Mouse (Mus musculus) heart, postnatal 14 days (tissue): ENCODE results near the gene Rec8. TPM values are rescaled to one million over a fixed set of nuclear protein-coding genes. Genes with fewer than 3 reads are reported as not detected.

Source experiments
- DNase-seq, 2 experiments: peaks; one replicate each; pipeline ENCODE4 v3.0.0; 2021 to 2022
- intact Hi-C: fragments of 180-260 bp; cut with DNase I; formaldehyde crosslinking; loops from one replicate; pipeline ENCODE4 v1.15.1; 2025
- total RNA-seq, 2 experiments: library from RNA; stranded (reverse); gene quantifications; 2 replicates each; pipeline ENCODE4 v1.2.3; 2021

Gene Rec8
- total RNA-seq, 2 experiments from 2014 or later = 0.72 to 1.2 TPM

DNA sequence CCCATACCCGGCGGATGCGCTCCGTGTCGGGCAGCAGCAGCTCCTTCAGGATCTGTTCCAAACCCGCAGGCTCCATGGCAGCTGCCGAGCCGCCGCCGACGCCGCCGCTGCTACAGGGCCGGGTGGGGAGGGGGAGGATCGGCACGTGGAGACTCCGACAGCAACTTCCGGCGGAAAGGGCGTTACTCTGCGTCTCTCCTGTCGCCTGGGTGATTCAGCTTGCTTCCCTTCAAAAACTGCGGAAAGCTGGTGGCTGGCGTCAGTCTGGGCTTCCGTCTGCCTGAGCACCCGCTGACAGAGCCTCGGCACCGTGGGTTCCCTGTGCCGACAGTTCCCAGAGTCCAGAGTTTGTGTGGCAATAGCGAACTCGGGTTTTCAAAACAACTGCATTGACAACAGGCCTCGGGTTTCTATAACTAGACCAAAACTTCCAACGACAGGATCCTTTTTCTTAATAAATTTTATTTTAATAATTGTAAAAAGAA lies 17.7 kb downstream of the Rec8 start, which contains the start of gene Ipo4:
TSS of gene Ipo4 (minus strand) at position 435 of the 485 bp plus-strand sequence.
- intact Hi-C loops = no loop called here
- peak; percentile 85 to 91 for DNase-seq

DNA sequence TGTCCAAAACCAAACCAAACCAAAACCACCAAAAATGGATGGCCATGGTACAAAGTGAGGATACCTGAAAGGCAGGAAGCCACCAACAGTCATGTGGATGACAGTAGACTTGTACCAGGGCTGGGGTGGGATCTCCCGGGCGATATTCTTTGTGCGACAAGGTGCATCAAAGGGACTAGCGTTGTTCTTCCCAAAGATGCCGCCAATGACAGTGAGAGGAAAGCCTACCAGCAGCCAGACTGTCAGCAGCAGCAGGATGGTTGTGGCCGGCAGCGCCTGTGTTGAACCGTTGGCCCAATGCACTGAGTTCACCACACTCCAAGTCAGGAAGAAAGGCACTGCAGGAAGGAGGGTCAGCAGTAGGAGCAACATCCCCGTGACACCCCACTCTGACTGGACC lies 20.0 kb downstream of the Rec8 start, which contains the start of gene Gm49378:
TSS of gene Gm49378 (minus strand) at position 101 of the 400 bp plus-strand sequence.
- intact Hi-C loops = no loop called here
- DNase-seq = no peak

DNA sequence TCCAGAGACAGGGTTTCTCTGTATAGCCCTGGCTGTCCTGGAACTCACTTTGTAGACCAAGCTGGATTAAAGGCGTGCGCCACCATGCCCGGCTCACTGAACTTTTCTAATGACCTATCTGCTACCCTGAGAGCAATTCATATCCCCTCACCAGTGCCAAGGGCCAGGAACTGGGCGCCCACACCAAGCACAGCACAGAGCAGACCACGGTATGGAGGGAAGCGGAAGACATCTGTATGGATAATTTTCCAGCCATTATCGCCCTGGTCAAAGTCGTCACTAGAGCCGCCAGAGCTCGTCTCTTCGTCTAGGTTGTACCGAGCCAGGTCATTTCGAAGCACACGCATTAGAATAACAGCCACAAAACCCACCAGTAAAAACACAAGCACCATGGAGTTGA lies 23.0 kb downstream of the Rec8 start:
- DNase-seq = no peak
- intact Hi-C loops = no loop called here

DNA sequence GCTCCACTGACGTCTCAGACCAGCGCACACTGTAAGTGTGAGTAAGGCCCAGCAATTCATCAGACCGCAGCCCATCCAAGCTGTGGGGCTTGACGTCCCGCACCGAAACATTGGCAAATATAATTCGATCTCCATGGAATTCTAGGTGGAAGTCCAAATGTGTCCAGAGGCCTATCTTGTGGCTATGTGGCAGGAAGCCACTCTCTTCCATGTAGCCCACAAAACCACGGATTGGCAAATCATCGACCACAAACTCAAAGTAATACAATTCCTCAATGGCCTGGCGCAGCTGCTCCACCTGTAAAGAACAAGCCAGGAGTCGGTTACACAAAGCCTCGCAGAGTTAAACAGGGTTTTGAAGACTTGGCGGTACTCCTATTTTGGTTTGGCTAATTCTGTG lies 23.5 kb downstream of the Rec8 start:
- intact Hi-C loops = no loop called here
- no peak for DNase-seq

- intact Hi-C loops = no loop called here
These were observed 24.8 kb downstream of the Rec8 start for GRCm38 (mm10) chr14:55642679-55643059.

GRCm38 (mm10) chr14:55643060-55643907 lies 25.4 kb downstream of the Rec8 start, which contains the start of gene Tm9sf1:
Gene Tm9sf1, minus strand, starts transcription at chr14:55643806.
- peak; percentile 89 for DNase-seq
- intact Hi-C loops = no loop called here

More at GRCm38 (mm10) chr14:55642679-55643059, 24.8 kb downstream of the Rec8 start:
- DNase-seq = no peak

GRCm38 (mm10) chr14:55644261-55644888 lies 26.5 kb downstream of the Rec8 start:
- peak in 1 of 2 experiments; percentile 16 for DNase-seq
- intact Hi-C loops = loop anchor here (2.0 kb wide), 1 partner anchor 14 kb away; no protein-coding TSS in a partner anchor

- intact Hi-C loops = no loop called here
- DNase-seq = no peak
These were observed 32.0 kb downstream of the Rec8 start, which contains the start of gene Tssk4 for GRCm38 (mm10) chr14:55649884-55650283. Gene Tssk4, plus strand, starts transcription at chr14:55650184.

DNA sequence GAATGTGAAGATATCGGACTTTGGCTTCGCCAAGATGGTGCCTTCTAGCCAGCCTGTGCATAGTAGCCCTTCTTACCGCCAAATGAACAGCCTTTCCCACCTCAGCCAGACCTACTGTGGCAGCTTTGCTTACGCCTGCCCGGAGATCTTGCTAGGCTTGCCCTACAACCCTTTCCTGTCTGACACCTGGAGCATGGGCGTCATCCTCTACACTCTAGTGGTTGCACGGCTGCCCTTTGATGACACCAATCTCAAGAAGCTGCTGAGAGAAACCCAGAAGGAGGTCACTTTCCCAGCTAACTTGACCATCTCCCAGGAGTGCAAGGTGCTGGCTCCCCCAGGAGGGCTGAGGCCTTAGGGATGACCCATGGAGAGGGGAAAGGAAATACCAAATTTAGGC lies 33.7 kb downstream of the Rec8 start:
- intact Hi-C loops = no loop called here
- DNase-seq = no peak

DNA sequence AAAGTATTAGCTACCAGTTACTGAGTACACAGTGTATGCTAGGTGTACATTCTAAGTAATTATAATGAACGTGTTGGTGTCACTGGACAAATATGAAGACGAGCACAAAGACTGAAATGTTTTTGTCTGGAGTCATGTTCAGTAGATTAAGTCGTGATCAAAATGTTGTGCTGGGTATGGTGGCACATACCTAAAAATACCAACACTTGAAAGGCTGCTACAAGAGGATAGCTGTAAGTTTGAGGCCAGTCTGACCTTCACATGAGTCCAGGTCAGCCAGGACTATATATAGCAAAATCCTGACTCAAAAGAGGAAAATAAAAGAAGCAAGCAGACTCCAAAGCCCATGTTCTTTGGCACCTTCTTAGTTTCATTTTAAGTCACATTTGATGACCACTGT lies 39.1 kb downstream of the Rec8 start:
- no peak for DNase-seq
- intact Hi-C loops = no loop called here

DNA sequence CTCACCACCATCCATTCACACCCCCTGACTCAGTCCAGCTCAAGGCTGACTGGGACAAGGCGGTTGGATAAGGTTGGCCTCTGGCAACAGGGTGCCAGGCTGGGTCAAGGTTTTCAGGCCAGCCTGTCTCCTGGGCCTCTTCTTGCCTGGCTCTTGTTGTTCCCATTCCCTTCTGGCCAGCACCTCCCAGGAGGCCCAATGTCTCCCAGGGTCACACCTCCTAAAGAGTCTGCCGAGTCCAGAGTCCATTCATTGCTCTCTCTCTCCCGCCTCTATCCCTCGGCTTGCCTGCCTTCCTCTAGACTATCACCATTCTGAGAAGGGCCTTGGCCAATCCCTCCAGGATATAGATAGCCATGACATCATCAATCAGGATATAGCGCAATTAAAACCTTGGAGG lies 40.2 kb downstream of the Rec8 start:
- intact Hi-C loops = loop anchor here (2.0 kb wide), 1 partner anchor 13 kb away; no protein-coding TSS in a partner anchor
- no peak for DNase-seq

GRCm38 (mm10) chr14:55659960-55660573 lies 42.2 kb downstream of the Rec8 start, which contains the start of gene Mdp1:
Gene Mdp1, minus strand, starts transcription at chr14:55660508.
- DNase-seq = peak; percentile 80 to 83
- intact Hi-C loops = loop anchor here (2.0 kb wide), 1 partner anchor 15 kb away; no protein-coding TSS in a partner anchor

GRCm38 (mm10) chr14:55660636-55661035 lies 42.8 kb downstream of the Rec8 start:
- intact Hi-C loops = no loop called here
- no peak for DNase-seq

DNA sequence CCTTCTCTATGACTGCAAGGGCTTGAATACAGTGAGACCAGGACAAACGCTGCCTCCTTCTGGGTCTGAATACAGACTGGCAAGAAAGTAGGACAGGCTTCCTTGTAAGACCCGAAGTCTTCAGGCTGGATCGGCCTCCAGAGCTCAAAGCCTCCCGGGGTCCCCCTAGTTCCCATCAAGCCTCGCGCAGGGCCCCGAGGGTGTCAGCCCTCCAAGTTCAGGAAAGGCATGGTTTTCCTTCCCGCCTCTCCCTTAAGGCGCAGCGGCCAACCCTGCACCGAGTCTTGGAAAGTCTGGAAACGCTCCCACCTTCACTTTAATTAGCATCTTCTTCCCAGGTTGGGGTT lies 53.6 kb downstream of the Rec8 start:
- DNase-seq = no peak
- intact Hi-C loops = loop anchor here (5.0 kb wide), 1 partner anchor 39 kb away; no protein-coding TSS in a partner anchor

DNA sequence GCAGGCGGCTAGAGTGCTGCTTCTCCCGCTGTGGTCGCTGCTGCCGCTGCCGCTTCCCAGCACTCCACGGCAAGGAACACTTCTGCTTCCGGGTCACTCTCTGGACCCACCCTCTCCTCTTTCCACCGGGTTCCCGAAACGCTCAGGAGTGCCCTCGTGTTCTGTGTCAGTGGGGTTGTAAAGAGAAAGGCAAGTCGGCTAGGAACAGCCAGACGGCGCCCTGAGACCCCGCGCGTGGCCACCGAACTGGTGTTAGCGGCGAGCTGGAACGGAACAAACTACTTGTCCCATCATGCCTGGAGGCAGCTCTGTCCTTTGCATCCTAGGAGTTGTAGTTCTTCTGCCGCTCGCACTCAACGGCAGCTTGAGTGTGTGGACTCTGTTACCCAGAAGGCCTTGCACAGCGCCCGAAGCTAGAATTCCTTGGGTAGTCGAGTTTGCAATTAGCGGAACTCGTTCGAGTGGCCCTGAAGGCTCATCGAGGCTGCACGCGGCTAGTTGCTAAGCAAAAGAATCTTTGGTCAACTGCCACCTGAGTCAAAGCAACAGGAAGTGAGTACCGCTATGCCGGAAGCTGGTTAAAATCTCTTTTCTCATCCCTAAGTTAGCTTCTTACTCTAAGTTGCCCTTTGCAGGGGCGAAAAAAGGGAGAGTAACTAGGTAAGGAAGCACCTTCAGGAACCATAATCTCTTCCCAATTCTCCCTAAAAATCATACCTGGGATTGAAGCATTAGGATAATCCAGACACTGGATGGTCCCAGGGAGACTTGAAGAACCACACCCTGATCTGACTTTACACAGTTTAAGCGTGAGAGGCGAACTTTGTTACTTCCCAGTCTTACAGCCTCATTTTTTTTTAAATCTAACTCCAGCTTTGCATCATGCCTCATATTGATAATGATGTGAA lies 54.2 kb downstream of the Rec8 start, which contains the start of the genes Gmpr2 and Nedd8:
TSS of gene Gmpr2 (plus strand) at position 109 of the 908 bp plus-strand sequence.
TSS of gene Nedd8 (minus strand) at position 292 of the 908 bp plus-strand sequence.
- peak; percentile 82 to 83 for DNase-seq
- intact Hi-C loops = loop anchor here (5.0 kb wide), 1 partner anchor 40 kb away; no protein-coding TSS in a partner anchor

DNA sequence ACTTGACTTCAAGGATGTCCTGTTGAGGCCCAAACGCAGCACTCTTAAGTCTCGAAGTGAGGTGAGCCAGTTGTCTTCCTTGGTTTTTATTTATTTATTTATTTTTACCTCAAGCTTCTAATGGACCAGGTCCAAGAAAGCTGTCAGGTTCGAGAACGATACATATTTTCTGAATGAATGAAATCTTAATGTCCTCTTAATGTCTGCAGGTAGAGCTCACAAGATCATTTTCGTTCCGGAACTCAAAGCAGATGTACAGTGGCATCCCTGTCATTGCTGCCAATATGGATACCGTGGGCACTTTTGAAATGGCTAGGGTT lies 54.9 kb downstream of the Rec8 start:
- intact Hi-C loops = loop anchor here (5.0 kb wide), 1 partner anchor 40 kb away; no protein-coding TSS in a partner anchor
- no peak for DNase-seq
